Mouse (Mus musculus) hindbrain, embryonic 11.5 days (tissue): ENCODE results near the gene Gimap7. TPM values are rescaled to one million over a fixed set of nuclear protein-coding genes. Genes with fewer than 3 reads are reported as not detected.

Source experiments
- ATAC-seq: fragments of 200-750 bp; cut with Nextera tagmentation; 2 replicates; pipeline ENCODE4 v1.8.0; 2017; ENCODE audit warnings: mild to moderate bottlenecking, moderate TSS enrichment, moderate library complexity; ENCODE audit not compliant: low FRiP score
- DNase-seq: peaks from one replicate; pipeline ENCODE4 v3.0.0-alpha.2; 2015; ENCODE audit warnings: low spot score
- H3K27ac ChIP-seq: fragments of 300-500 bp; sonication (generic); 2 replicates; pipeline ENCODE4 v1.5.1; 2014; ENCODE audit warnings: mild to moderate bottlenecking, low read depth, low read length
- H3K27me3 ChIP-seq: fragments of 300-500 bp; sonication (generic); 2 replicates; pipeline ENCODE4 v1.6.1; 2014; ENCODE audit warnings: mild to moderate bottlenecking, low read length, moderate library complexity, mixed read lengths; ENCODE audit not compliant: control insufficient read depth, insufficient read depth
- H3K36me3 ChIP-seq: fragments of 300-500 bp; sonication (generic); 2 replicates; pipeline ENCODE4 v1.6.1; 2014; ENCODE audit warnings: mild to moderate bottlenecking, low read length, moderate library complexity, mixed read lengths; ENCODE audit not compliant: control insufficient read depth, insufficient read depth
- H3K4me1 ChIP-seq: fragments of 300-500 bp; sonication (generic); replicated peaks from 2 replicates; pipeline ENCODE4 v1.6.1; 2014; ENCODE audit warnings: low read length, mixed read lengths; ENCODE audit not compliant: control insufficient read depth, insufficient read depth
- H3K4me2 ChIP-seq: fragments of 300-500 bp; sonication (generic); replicated peaks from 2 replicates; pipeline ENCODE4 v1.6.1; 2014; ENCODE audit warnings: mild to moderate bottlenecking, low read depth, low read length
- H3K4me3 ChIP-seq: fragments of 300-500 bp; sonication (generic); 2 replicates; pipeline ENCODE4 v1.5.1; 2014; ENCODE audit warnings: low read depth, low read length
- H3K9ac ChIP-seq: fragments of 300-500 bp; sonication (generic); 2 replicates; pipeline ENCODE4 v1.6.1; 2014; ENCODE audit warnings: low read depth, low read length
- H3K9me3 ChIP-seq: fragments of 300-500 bp; sonication (generic); 2 replicates; pipeline ENCODE4 v1.6.1; 2016; ENCODE audit warnings: low read length; ENCODE audit not compliant: control insufficient read depth
- WGBS: fragments of 180-500 bp; shearing (Covaris S2); extraction: QIAGEN DNeasy Blood & Tissue Kit; methylation state at CpG from one replicate; pipeline ENCODE4 v1.1.7; 2014; 5-methylcytosine and 5-hydroxymethylcytosine counted together
- polyA plus RNA-seq: library from polyadenylated mRNA; unstranded; fragments of >200 nt; fragmentation: Nextera tagmentation; extraction: Ambion mirVana; gene quantifications from 2 replicates; pipeline ENCODE4 v1.2.1, GENCODE M21; 2014

The Gimap7 gene
- polyA plus RNA-seq, 1 experiment from 2014 or later: not detected

- Histone ChIP-seq H3K4me2 (no peak overlapping the region), H3K9ac (no peak overlapping the region), H3K9me3 (no peaks in the 10 kb centered on the region), H3K27me3 (no peaks in the 10 kb centered on the region), H3K4me3 (no peak overlapping the region), H3K36me3 (no peaks in the 10 kb centered on the region), H3K4me1 (no peaks in the 10 kb centered on the region), H3K27ac (no peak overlapping the region)
- DNase-seq (no peak), ATAC-seq (no peak)
- 53% methylated on average over 8 of the region's 8 CpGs for WGBS
These were observed 14.5 kb downstream of the Gimap7 start for GRCm38 (mm10) chr6:48732864-48733304.

DNA sequence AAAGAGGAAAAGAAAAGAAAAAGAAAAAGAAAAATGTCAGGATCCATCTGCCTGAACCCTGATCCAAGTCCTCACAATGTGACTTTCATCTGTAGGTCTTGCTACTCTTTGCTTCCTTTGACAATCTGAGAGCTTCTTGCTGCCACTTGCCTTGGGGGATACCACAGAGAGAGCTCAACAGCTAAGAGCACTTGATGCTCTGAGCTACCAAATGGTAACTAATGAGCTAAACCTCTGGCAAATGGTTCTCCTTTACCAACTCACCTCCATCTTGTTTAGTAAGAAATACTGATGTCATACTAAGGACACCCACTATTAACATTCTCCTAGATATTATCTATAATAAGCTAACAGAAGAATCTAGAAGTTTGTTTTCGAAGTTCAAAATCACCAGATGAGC lies 15.2 kb downstream of the Gimap7 start:
- 80% methylated on average over 1 of the region's 1 CpGs for WGBS
- H3K27me3 ChIP-seq: no peaks in the 10 kb centered on the region
- H3K4me2 ChIP-seq: no peak overlapping the region
- no peaks in the 10 kb centered on the region for H3K4me1 ChIP-seq
- no peak overlapping the region for H3K4me3 ChIP-seq
- DNase-seq: no peak
- no peak overlapping the region for H3K27ac ChIP-seq
- no peaks in the 10 kb centered on the region for H3K9me3 ChIP-seq
- H3K36me3 ChIP-seq: no peaks in the 10 kb centered on the region
- H3K9ac ChIP-seq: no peak overlapping the region
- ATAC-seq: no peak

- Histone ChIP-seq H3K4me3 (no peak overlapping the region), H3K27me3 (peaks cover 4% of the 10 kb centered on the region; the same call in 1 of the 2 replicates), H3K9me3 (no peaks in the 10 kb centered on the region), H3K4me1 (no peaks in the 10 kb centered on the region), H3K9ac (no peak overlapping the region), H3K4me2 (no peak overlapping the region), H3K27ac (no peak overlapping the region), H3K36me3 (no peaks in the 10 kb centered on the region)
- 74% methylated on average over 2 of the region's 2 CpGs for WGBS
- ATAC-seq (no peak), DNase-seq (no peak)
These were observed 18.6 kb downstream of the Gimap7 start for GRCm38 (mm10) chr6:48737053-48737452.

DNA sequence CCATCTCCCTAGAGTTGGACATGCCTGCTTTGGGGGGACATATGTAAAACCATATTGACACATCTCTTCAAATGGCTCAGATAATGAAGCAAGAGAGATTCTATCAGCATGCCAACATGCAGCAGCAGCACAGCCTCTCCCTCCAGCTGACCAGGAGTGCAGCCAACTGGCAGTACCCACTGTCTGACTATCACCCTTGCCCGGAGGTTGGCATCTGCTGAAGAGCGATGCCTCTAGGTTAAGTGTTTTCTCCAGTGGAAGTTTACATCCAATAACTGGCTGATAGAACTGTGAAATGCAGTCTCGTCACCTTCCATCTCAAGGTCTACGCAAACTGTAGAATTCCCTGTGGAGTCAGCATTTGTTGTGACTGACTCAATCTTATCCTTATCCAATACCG lies 19.3 kb downstream of the Gimap7 start:
- ATAC-seq (no peak), DNase-seq (no peak)
- Histone ChIP-seq H3K9ac (no peak overlapping the region), H3K27me3 (peaks cover 10% of the 10 kb centered on the region), H3K9me3 (no peaks in the 10 kb centered on the region), H3K27ac (no peak overlapping the region), H3K4me1 (no peaks in the 10 kb centered on the region; the same call in 1 of the 2 replicates), H3K36me3 (no peaks in the 10 kb centered on the region), H3K4me2 (no peak overlapping the region), H3K4me3 (no peak overlapping the region)
- WGBS: 90% methylated on average over 5 of the region's 5 CpGs

GRCm38 (mm10) chr6:48738961-48739779 lies 20.7 kb downstream of the Gimap7 start, which contains the start of gene Gimap1:
TSS of gene Gimap1 (plus strand) at chr6:48739054.
- Histone ChIP-seq H3K4me3 (no peak within 1 kb of the TSS), H3K4me1 (no peaks in the 10 kb centered on the region; the same call in 1 of the 2 replicates), H3K27ac (no peak within 1 kb of the TSS), H3K9me3 (no peaks in the 10 kb centered on the region), H3K9ac (no peak within 1 kb of the TSS), H3K36me3 (no peaks in the 10 kb centered on the region), H3K4me2 (no peak within 1 kb of the TSS), H3K27me3 (peaks cover 15% of the 10 kb centered on the region)
- WGBS: 84% methylated on average over 15 of the region's 15 CpGs
- DNase-seq: no peak
- no peak for ATAC-seq

GRCm38 (mm10) chr6:48739780-48740055 lies 21.3 kb downstream of the Gimap7 start:
- no peak overlapping the region for H3K4me3 ChIP-seq
- H3K36me3 ChIP-seq: no peaks in the 10 kb centered on the region
- WGBS: 92% methylated on average over 3 of the region's 3 CpGs
- no peaks in the 10 kb centered on the region for H3K9me3 ChIP-seq
- ATAC-seq (no peak), DNase-seq (no peak)
- no peaks in the 10 kb centered on the region; the same call in 1 of the 2 replicates for H3K4me1 ChIP-seq
- no peak overlapping the region for H3K27ac ChIP-seq
- H3K4me2 ChIP-seq: no peak overlapping the region
- H3K9ac ChIP-seq: no peak overlapping the region
- H3K27me3 ChIP-seq: peaks cover 15% of the 10 kb centered on the region

GRCm38 (mm10) chr6:48740501-48741169 lies 22.2 kb downstream of the Gimap7 start:
- no peak for DNase-seq
- no peak for ATAC-seq
- H3K36me3 ChIP-seq: no peaks in the 10 kb centered on the region
- no peak overlapping the region for H3K4me2 ChIP-seq
- no peaks in the 10 kb centered on the region; the same call in 1 of the 2 replicates for H3K4me1 ChIP-seq
- no peak overlapping the region for H3K4me3 ChIP-seq
- H3K9me3 ChIP-seq: no peaks in the 10 kb centered on the region
- WGBS: 69% methylated on average over 3 of the region's 3 CpGs
- peaks cover 15% of the 10 kb centered on the region for H3K27me3 ChIP-seq
- no peak overlapping the region for H3K27ac ChIP-seq
- no peak overlapping the region for H3K9ac ChIP-seq

DNA sequence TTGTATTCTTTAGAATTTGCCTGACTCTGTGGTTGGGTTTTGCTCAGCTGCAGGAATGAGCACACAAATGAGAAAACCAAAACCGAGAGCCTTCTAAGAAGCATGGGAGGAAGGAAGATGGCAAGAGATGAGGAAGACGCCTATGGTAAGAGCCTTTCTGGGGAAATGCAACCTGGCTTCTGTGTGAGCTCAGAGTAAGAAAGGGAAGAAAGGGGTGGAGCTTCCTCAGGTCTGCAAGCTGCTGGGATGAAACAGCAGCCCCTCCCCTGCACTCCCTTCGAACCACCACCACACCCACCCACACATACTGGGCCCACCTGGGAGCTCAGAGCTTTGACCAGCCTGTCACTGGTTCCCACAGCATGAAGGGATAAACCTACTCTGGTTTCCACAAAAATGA lies 22.9 kb downstream of the Gimap7 start:
- ATAC-seq (no peak), DNase-seq (no peak)
- no peaks in the 10 kb centered on the region; the same call in 1 of the 2 replicates for H3K4me1 ChIP-seq
- H3K4me3 ChIP-seq: no peak overlapping the region
- H3K27ac ChIP-seq: no peak overlapping the region
- H3K4me2 ChIP-seq: no peak overlapping the region
- H3K9ac ChIP-seq: no peak overlapping the region
- peaks cover 15% of the 10 kb centered on the region for H3K27me3 ChIP-seq
- 36% methylated on average over 3 of the region's 3 CpGs for WGBS
- no peaks in the 10 kb centered on the region for H3K36me3 ChIP-seq
- no peaks in the 10 kb centered on the region for H3K9me3 ChIP-seq
